Mouse (Mus musculus): Measurements from ENCODE around the gene Cyp26c1.

Cyp26c1 gene

DNA sequence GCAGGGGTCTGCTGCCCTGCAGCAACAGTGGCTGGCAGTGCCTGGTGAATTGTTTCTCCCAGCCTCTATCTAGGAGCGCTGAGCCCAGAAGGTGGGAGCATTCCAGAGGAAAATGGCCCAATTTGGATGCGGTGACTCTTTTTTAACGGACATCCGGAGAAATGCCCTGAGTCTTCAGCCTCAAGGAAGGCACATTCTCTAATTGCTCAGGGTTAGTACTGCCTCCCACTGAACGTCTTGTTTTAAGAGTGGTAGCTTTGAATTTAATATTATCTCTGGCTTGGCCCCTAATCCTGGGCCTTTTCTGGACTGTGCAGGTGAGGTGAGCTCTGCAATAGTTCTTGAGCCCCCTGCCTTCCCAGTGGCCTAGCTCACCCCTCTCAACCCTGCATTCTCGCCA, at the start of gene Cyp26c1:
Gene Cyp26c1 (plus strand): TSS at position 301 of the 400 bp plus-strand sequence.
- no peak for DNase-seq (ENCODE audit: low read depth, low spot score)

DNA sequence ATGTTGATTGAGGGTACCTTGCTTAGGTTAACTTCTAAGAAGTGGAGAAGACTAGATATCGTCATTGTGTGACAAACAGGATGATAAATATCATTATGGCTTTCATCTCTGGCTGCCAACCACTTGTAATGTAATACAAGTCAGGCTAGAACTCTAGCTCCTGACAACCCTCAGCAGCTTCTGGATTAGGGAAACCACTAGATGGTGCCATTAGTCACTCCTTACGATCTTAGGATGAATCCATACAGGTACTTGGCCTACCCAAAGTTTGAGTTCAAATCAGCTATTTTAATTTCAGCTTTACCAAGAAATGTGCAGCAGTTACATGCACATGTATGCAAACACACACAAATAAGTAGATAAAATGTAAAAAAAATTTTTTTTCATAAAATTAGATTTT, 37.4 kb upstream of the Cyp26c1 start:
- no peak for DNase-seq (ENCODE audit: low read depth, low spot score)

DNA sequence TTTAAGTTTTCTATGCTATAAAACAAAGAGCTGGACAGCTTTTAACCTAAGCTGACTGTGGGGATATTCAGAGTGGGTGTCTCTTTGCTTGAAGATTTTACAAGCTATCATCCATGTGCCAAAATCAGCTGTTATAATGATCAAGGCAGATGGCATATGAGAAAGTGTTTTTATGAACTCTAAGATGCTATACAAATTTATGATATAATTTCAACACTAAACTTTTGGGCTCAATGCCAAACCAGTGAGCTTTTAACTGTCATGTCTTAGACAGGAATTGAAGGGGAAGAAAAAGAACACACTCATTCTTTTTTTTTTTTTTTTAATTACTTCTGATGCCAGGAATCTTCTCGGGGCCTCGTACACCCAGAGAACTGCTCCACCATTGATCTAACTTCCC, 34.9 kb upstream of the Cyp26c1 start:
- DNase-seq (ENCODE audit: low read depth, low spot score) = no peak

DNA sequence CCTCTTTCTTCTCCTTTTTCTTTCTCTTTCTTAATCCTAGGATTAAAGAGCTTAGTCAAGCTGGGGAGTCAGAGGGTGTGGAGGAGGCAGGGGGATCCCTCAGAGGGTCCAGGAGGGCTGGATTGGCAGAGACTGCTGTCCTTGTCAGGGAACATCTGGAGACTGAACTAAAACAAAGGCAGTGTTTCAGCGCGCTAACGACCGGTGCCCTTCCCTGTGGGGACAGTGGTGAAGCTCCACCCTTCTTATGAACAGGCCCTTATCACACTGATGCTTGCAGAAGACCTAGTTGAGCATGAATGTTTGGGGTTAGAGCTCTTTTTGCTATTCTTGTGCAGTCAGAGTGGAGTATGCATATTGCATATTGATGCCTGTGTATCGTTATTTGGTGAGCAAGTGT, 31.4 kb upstream of the Cyp26c1 start:
- DNase-seq (ENCODE audit: low read depth, low spot score) = no peak

DNA sequence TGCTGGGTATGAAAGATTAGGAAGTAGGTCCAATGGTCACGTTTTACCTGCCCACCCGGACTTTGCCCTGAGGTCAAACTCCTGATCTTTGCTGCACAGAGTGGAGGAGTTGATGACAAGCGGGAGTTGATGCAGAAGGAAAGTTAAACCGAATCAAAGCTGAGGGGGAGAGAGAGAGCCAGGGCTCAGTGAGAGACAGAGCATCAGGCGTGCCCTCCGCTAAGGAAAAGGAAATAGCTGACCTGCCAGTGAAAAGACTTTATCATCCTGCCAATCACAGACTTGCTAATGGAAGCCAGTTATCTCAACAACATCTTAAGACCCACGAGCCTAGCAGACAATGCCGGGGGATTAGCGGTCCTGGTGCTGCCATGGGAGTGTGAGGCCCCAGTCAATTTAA, 28.9 kb upstream of the Cyp26c1 start:
- no peak for DNase-seq (ENCODE audit: low read depth, low spot score)

DNA sequence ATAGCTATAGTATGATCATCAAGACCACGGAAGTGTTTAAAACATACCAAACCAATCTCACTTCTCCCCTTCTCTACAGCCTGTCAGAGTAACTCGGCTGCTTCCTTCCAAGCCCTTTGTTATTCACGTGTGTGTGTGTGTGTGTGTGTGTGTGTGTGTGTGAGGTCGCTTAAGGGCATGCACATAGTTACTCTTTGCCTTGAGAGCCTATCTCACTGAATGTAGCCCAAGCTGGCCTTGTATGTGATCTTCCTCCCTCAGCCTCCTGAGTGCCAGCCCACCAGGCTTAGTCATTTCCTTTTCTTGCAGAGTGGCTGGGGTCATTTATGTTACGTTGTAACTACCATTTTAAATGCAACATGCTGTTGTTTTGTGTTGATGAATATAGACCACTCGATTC, 20.1 kb upstream of the Cyp26c1 start:
- no peak for DNase-seq (ENCODE audit: low read depth, low spot score)

DNA sequence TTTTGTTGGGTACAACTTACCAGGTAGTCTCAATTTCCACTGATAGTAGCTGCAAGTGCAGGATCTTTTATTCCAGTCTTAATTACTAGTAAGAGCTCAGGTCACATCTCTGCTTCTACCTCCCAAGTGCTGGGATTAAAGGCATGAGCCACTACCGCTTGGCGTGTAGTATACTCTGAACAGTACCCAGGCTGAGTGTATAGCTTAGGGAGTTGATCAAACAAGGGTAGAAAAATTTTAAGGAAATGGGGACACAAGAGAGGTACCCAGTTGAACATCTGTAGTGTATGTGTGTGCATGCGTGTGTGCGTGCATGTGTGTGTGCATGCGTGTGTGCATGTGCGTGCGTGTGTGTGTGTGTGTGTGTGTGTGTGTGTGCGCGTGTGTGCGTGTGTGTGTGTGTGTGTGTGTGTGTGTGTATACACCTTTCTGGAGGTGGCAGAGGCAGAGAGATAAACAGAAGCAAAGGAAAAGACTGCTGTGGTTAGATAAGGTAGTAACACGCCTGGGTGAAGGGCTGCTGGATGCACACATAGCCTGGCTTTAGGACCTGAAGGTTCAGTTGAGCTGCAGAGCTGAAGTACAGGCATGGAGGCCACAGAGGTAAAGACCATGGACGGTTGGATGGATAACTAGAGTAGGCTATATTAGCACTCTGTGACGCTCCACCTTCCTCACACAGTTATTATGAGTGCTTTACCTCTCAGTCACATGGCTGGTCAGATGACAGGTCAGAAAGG, 17.4 kb upstream of the Cyp26c1 start:
- DNase-seq (ENCODE audit: low read depth, low spot score) = no peak

DNA sequence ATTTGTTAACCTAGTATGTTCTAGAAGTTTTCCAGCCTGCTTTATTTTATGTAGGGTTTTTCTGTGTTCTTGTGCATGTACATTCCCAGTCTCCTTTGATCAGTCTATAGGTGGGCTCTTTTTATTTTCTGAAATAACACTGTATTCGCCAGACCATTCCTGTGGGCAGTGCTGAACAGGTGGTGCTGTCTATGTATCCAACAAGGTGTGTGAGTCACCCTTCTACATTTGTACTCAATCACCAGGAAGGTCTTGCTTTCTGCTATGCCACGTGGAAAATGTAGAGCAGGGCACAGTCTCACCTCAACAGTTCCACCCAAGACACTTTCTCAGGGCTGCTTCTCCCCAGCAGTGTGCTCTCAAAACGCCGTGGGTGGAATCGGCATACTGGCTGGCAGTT, 16.7 kb upstream of the Cyp26c1 start:
- no peak for DNase-seq (ENCODE audit: low read depth, low spot score)

DNA sequence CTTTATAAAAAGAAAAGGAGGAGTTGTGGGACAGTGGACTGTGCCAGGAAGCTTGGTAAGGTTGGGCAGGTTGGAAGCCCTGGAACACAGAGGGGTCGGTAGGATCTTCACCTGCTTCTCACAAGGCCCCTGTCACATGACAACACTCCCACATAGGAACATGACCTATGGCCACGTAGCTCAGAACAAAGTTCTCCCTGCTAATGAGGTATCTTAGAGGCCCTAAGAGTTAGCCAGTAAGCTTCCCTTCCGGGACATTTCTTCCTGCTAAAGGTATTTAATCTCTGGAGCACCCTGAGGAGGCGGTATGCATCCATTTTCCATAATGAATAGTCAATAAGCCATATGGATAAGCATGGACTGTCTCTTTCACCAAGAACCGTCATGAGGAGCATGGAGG, 15.9 kb upstream of the Cyp26c1 start:
- DNase-seq (ENCODE audit: low read depth, low spot score) = no peak

DNA sequence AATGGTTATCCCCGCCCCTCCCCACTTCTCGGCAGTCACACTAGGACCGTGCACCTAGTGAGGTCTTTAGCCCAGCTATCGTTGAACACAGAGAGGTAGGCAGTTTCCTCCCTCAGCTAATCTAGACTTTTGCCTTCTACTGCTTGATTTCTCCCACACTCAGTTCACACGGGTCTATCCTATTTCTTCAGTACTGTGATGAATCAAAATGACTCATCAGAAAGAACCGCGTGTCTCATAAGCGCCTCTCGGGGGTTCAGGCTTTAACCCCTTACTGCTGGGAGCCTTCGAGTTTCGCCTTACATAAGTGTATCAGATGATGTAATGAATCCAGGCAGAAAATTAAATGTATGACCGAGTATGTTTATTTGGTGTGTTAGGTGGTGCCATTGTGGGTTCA, 12.0 kb upstream of the Cyp26c1 start:
- no peak for DNase-seq (ENCODE audit: low read depth, low spot score)

DNA sequence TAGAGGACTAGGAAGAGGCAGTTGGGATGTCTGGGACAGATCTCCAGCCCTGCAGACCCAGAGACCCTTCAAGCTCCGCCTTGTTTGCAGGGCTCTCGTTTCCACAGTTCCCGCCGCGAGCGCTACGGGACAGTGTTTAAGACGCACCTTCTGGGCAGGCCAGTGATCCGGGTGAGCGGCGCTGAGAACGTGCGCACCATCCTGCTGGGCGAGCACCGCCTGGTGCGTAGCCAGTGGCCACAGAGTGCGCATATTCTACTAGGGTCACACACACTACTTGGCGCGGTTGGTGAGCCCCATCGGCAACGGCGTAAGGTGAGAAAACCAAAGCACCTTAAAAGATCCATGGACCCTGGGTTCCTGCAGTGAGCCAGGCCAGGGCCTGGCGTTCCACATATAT, 966 bp downstream of the Cyp26c1 start:
- no peak for DNase-seq (ENCODE audit: low read depth, low spot score)

DNA sequence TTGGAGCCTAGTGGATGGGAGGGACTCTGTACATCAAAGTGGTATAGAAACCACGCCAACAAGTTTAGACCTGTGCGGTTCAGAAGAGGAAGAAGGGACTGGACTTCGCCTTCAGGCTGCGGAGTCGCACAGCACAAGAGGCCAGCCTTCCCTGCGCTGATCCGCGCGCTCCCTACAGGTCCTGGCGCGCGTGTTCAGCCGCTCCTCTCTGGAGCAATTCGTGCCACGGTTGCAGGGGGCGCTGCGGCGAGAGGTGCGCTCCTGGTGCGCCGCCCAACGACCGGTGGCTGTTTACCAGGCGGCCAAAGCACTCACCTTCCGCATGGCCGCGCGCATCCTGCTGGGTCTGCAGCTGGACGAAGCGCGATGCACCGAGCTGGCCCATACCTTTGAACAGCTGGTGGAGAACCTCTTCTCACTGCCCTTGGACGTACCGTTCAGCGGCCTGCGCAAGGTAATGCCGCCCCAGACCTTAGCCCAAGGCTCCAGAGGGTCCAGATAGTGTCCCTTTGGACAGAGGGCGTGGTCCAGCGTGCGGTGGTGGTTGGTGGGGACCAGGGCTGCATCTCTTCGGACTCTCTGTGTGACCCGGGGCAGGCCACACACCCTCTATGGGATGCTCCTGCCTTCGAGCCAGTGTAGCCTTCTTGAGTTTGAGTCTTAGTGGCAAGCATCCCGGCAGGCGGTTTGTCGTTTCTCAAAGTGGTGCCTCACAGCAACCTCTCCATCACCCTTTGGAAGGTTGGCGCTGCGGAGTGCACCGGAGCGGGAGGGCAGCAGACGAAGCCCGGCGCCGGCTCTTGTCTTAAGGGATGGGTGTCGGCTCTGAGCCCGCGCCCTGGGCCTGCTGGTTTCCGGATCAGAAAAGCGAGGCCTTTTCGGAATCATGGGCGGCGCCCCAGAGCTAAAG, 1.8 kb downstream of the Cyp26c1 start:
- DNase-seq (ENCODE audit: low read depth, low spot score) = no peak

DNA sequence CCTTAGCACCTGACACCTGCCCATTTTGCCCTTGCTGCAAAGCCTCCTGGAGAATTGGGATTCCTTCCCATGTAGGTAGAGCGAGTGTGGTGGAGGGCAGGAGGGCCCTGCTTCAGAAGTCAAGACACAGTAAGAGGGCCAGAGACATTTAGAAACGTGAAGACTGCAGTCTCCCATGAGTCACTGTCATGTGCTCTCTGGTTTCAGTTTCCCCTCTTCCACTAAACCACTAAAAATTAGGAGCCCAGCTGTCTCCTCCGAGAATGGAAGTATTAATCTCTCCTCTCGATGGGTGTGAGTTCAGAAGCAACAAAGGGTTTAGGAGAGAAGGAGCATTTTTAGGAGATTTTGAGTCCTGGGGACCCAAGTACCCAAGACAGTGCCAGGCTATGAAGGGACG, 4.1 kb downstream of the Cyp26c1 start:
- no peak for DNase-seq (ENCODE audit: low read depth, low spot score)

DNA sequence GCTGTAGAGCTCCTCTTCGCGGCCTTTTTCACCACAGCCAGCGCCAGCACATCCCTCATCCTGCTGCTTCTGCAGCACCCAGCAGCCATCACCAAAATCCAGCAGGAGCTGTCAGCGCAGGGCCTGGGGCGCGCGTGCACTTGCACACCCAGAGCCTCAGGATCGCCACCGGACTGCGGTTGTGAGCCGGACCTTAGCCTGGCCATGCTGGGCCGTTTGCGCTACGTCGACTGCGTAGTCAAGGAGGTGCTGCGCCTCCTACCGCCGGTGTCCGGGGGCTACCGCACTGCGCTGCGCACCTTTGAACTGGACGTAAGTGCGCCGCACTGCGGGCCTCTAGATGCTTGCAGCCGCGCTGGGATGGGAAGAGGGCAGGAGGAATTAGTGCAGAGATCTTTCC, 5.3 kb downstream of the Cyp26c1 start:
- no peak for DNase-seq (ENCODE audit: low read depth, low spot score)

DNA sequence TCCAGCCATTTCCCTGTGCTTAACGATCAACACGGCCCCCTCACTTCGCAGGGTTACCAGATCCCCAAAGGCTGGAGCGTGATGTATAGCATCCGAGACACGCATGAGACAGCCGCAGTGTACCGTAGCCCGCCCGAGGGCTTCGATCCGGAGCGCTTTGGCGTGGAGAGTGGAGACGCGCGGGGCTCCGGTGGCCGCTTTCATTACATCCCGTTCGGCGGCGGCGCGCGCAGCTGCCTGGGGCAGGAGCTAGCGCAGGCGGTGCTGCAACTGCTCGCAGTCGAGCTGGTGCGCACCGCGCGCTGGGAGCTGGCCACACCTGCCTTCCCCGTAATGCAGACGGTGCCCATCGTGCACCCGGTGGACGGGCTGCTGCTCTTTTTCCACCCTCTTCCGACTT, 7.5 kb downstream of the Cyp26c1 start:
- no peak for DNase-seq (ENCODE audit: low read depth, low spot score)

DNA sequence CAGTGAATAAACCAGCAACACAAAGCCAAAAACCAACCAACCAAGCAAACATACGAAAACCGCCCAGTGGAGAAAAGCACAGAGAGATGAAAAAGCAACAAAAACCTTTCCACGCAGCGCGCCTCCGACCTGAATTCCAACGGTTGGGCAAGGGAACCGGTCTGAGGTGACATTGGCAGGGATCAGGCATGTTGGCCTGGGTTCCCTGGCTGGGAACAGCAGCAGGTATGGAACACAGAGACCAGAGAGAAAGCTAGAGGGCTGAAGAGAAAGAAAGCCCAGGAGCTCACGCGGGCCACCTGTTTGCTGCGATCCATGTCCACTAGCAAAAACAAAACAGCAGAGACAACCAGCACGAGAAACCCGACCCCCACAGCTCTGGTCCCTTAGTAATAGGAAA, 9.8 kb downstream of the Cyp26c1 start:
- no peak for DNase-seq (ENCODE audit: low read depth, low spot score)

DNA sequence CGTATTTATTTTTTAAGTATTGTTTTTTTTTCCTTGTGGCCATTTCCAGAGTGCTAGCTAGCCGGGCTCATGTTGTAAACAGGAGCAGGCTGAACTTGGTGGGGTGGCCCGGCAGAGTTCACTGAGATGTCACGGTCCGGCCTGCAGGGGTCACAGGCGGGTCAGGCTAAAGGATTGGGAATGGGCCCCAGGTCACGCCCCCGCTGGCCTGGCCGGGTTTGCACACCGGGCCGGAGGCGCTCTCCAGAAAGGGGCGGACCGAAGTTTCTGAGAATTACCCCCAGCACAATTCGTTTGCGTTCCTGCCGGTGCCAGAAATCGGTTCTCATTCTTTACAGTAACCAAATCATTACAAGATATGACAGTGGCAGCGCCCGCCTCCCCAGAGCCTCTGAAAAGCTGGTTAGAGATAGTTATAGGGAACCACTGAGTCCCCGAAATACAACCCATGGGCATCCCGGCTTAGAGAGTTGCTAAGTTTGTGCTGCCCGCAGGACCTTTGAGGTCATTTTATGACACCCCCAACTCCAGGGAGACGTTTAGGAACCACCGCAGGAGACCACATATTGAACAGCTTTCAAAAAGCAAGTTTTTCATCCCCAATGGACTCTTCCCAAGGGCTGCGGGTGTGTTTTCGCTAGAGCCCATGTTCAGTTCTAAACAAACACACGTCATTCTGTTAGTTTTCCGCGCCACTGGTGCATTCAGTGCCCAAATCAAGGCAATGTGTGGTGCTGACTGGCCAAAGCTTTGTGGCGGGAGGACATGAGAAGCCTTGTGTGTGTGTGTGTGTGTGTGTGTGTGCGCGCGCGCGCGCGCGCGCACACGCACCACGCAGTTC, 10.6 kb downstream of the Cyp26c1 start:
- DNase-seq (ENCODE audit: low read depth, low spot score) = no peak

DNA sequence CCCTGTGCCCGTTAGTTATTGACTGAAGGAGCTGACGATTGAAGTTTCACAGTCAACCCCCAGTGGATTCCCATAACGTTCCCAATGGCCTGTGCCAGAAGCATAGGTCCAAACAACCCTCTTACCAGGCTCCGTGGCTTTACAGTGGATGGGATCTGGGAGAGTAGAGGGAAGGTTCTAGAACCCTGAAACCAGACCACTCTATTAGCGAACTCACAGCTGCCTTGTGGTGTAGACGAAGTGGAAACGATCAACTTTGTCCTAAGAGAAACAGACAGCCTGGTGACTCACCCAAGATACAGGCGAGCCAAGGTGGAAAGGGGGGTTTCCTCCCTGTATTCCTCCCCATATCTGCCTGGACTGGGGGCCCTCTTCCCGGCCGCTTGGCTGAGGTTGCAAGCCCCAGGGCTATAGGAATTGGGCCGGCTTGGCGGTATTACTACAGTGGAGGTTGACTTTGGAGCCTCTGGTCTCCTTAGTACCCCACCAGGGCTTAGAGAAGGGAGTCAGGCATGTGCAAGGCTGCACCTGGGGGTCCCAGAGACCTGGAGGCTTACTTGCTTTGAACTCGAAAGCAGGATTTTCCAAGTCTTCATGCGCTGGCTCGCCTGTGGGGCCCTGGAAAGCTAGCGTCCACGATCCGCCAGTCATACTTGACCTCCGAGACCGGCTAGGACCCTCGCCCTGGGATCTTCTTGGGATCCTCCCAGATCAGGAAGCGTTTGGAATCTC, 11.4 kb downstream of the Cyp26c1 start:
- DNase-seq (ENCODE audit: low read depth, low spot score) = no peak

DNA sequence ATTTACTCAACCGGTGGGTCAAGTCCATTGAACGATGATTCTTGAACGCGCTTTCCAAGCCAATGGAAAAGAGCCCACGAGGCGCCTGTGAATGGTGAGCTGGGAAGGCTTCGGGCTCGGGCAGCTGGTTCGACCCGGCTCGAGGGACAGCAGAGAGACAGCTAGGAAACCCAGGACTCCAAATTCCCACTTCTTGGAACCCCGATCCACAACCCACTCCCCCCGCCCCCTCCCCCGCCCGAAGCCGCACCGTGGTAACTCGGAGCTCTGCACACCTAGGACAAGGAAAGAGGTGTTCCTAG, 11.9 kb downstream of the Cyp26c1 start:
- DNase-seq (ENCODE audit: low read depth, low spot score) = no peak

DNA sequence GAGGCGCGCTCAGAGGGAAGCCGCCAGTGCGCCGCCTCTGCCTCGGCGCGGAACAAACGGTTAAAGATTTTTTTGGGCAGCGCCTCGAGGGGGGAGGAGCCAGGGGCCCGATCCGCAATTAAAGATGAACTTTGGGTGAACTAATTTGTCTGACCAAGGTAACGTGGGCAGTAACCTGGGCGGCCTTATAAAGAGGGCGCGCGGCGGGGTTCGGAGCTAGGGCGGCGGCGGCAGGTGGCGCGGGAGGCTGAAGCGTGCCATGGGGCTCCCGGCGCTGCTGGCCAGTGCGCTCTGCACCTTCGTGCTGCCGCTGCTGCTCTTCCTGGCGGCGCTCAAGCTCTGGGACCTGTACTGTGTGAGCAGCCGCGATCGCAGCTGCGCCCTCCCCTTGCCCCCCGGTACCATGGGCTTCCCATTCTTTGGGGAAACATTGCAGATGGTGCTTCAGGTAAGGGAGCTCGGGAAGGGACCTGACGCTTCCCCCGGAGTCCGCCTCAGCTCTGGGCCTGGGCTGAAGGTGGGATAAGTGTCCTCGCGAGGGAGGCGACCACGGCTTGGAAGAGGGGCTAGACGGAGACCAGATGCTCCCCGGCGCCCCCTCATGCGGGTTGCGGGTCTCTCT, 12.4 kb downstream of the Cyp26c1 start, which contains the start of gene Cyp26a1:
Gene Cyp26a1 (plus strand): TSS at position 148 of the 622 bp plus-strand sequence.
- DNase-seq (ENCODE audit: low read depth, low spot score) = no peak
